Mouse (Mus musculus): ENCODE data around the gene Tmem117. TPM values are rescaled to one million over a fixed set of nuclear protein-coding genes. Genes with fewer than 3 reads are reported as not detected.

Gene Tmem117
- total and polyA plus RNA-seq, 3 experiments = 0.16 TPM; not detected in 2

GRCm38 (mm10) chr15:94859641-94860040 is 230.6 kb downstream of the Tmem117 start:
- no peak for DNase-seq (ENCODE audit: low spot score)

DNA sequence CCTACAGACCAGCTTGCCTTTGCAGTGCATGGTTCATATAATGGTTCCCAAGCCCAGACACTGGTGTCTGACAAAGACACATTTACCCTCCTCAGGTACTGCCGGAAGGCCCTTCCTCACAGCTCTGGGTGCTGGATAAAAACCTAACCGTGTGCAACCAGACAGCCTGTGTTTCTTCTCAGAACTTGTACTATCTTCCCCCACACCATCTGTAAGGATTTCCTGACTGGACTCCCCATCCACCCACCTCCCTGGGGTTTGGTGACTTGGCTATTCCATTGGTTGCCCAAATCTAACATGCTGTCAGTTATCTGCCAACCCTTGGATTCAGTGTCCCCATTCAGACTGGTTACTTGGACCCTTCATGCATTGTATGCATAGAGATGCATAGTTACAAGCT is 232.1 kb downstream of the Tmem117 start:
- H3K27me3 ChIP-seq (ENCODE audit: insufficient read depth, low read length) = no peaks in the 10 kb centered on the region
- H3K4me1 ChIP-seq (ENCODE audit: insufficient read depth, low read depth, low read length) = no peaks in the 10 kb centered on the region
- no peak overlapping the region for H3K4me3 ChIP-seq (ENCODE audit: low read depth, low read length)
- peaks cover 37% of the 10 kb centered on the region for H3K9me3 ChIP-seq (replicated peaks)
- no peak for TF ChIP-seq POLR2AphosphoS5 (IDR thresholded peaks at IDR 0.05; ENCODE audit: insufficient replicate concordance, low read depth, low read length)
- TF ChIP-seq GATA2 (IDR thresholded peaks at IDR 0.05; ENCODE audit: borderline replicate concordance, low read depth, low read length) = no peak
- no peak for TF ChIP-seq GATA1 (IDR thresholded peaks at IDR 0.05; ENCODE audit: borderline replicate concordance, low read length)
- no peak for TF ChIP-seq CTCF (IDR thresholded peaks at IDR 0.05; ENCODE audit: low read depth, low read length)
- TF ChIP-seq TAL1 (conservative IDR thresholded peaks at IDR 0.05; ENCODE audit: low read depth, low read length) = no peak
- ATAC-seq (ENCODE audit: extremely low read depth, insufficient number of reproducible peaks, low FRiP score, poor library complexity, severe bottlenecking) (no peak), DNase-seq (ENCODE audit: low spot score) (no peak)
- no peaks in the 10 kb centered on the region for H3K36me3 ChIP-seq (replicated peaks)

More at GRCm38 (mm10) chr15:94859641-94860040, 230.6 kb downstream of the Tmem117 start:
- Histone ChIP-seq H3K27me3 (ENCODE audit: insufficient read depth, low read length) (no peaks in the 10 kb centered on the region), H3K4me3 (ENCODE audit: low read depth, low read length) (no peak overlapping the region), H3K36me3 (replicated peaks) (no peaks in the 10 kb centered on the region), H3K9me3 (replicated peaks) (peaks cover 34% of the 10 kb centered on the region), H3K4me1 (ENCODE audit: insufficient read depth, low read depth, low read length) (no peaks in the 10 kb centered on the region)
- TF ChIP-seq CTCF (IDR thresholded peaks at IDR 0.05; ENCODE audit: low read depth, low read length) (no peak), POLR2AphosphoS5 (IDR thresholded peaks at IDR 0.05; ENCODE audit: insufficient replicate concordance, low read depth, low read length) (no peak), GATA1 (IDR thresholded peaks at IDR 0.05; ENCODE audit: borderline replicate concordance, low read length) (no peak)
- no peak for ATAC-seq (ENCODE audit: extremely low read depth, insufficient number of reproducible peaks, low FRiP score, poor library complexity, severe bottlenecking)

- DNase-seq (ENCODE audit: low spot score) = no peak
- H3K36me3 ChIP-seq (replicated peaks) = no peaks in the 10 kb centered on the region
- H3K9me3 ChIP-seq (replicated peaks) = peaks cover 40% of the 10 kb centered on the region
- no peaks in the 10 kb centered on the region for H3K4me1 ChIP-seq (ENCODE audit: insufficient read depth, low read depth, low read length)
- H3K4me3 ChIP-seq (ENCODE audit: low read depth, low read length) = no peak overlapping the region
- no peak for ATAC-seq (ENCODE audit: extremely low read depth, insufficient number of reproducible peaks, low FRiP score, poor library complexity, severe bottlenecking)
- H3K27me3 ChIP-seq (ENCODE audit: insufficient read depth, low read length) = no peaks in the 10 kb centered on the region
- TF ChIP-seq GATA2 (IDR thresholded peaks at IDR 0.05; ENCODE audit: borderline replicate concordance, low read depth, low read length) (no peak), GATA1 (IDR thresholded peaks at IDR 0.05; ENCODE audit: borderline replicate concordance, low read length) (no peak), CTCF (IDR thresholded peaks at IDR 0.05; ENCODE audit: low read depth, low read length) (no peak), POLR2AphosphoS5 (IDR thresholded peaks at IDR 0.05; ENCODE audit: insufficient replicate concordance, low read depth, low read length) (no peak), TAL1 (conservative IDR thresholded peaks at IDR 0.05; ENCODE audit: low read depth, low read length) (no peak)
Measured at GRCm38 (mm10) chr15:94864134-94864533, 235.1 kb downstream of the Tmem117 start.

DNA sequence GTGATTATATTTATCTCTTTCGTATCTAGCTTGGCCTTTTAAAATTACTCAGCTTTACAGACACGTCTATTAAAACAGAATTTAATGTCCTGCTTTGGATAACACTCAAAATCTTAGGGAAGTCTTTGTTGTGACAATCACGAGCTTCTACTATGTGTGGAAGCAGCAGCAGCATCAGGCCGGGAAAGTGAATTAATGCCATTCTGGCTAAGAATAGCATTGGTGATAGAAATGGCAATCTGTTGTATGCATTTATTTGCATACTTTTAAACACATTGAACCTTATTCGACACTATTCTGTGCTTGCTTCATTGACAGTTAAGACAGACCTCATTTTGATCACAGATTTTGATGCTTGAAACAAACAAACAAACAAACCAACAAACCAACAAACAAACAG is 239.3 kb downstream of the Tmem117 start:
- Histone ChIP-seq H3K4me1 (ENCODE audit: insufficient read depth, low read depth, low read length) (no peaks in the 10 kb centered on the region), H3K9me3 (replicated peaks) (peaks cover 25% of the 10 kb centered on the region), H3K4me3 (ENCODE audit: low read depth, low read length) (no peak overlapping the region), H3K36me3 (replicated peaks) (no peaks in the 10 kb centered on the region), H3K27me3 (ENCODE audit: insufficient read depth, low read length) (no peaks in the 10 kb centered on the region)
- no peak for DNase-seq (ENCODE audit: low spot score)
- TF ChIP-seq TAL1 (conservative IDR thresholded peaks at IDR 0.05; ENCODE audit: low read depth, low read length) = no peak
- no peak for TF ChIP-seq GATA2 (IDR thresholded peaks at IDR 0.05; ENCODE audit: borderline replicate concordance, low read depth, low read length)
- no peak for TF ChIP-seq CTCF (IDR thresholded peaks at IDR 0.05; ENCODE audit: low read depth, low read length)
- no peak for TF ChIP-seq GATA1 (IDR thresholded peaks at IDR 0.05; ENCODE audit: borderline replicate concordance, low read length)
- TF ChIP-seq POLR2AphosphoS5 (IDR thresholded peaks at IDR 0.05; ENCODE audit: insufficient replicate concordance, low read depth, low read length) = no peak
- no peak for ATAC-seq (ENCODE audit: extremely low read depth, insufficient number of reproducible peaks, low FRiP score, poor library complexity, severe bottlenecking)

DNA sequence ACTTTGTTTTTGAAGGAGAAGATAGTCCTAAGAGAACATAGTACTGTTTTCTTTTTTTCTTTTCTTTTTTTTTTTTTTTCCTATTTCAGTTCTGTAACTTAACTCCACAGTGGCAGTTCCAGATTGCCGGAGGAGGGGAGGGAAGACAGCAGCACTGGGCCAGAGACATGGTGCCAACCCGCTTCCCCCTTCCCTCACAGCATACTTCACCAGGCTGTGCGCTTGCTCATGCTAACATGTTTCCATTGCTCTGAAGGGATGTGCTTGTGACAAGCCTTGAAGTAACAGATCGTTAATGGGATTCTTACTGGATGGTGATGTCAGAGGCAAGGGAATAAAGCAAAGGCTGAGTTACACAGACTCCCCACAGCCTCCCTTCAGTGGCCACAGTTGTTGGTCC is 256.0 kb downstream of the Tmem117 start:
- Histone ChIP-seq H3K4me1 (ENCODE audit: insufficient read depth, low read depth, low read length) (no peaks in the 10 kb centered on the region), H3K9me3 (replicated peaks) (peaks cover 34% of the 10 kb centered on the region), H3K27me3 (ENCODE audit: insufficient read depth, low read length) (no peaks in the 10 kb centered on the region), H3K36me3 (replicated peaks) (no peaks in the 10 kb centered on the region), H3K4me3 (ENCODE audit: low read depth, low read length) (no peak overlapping the region)
- TF ChIP-seq POLR2AphosphoS5 (IDR thresholded peaks at IDR 0.05; ENCODE audit: insufficient replicate concordance, low read depth, low read length) = no peak
- no peak for TF ChIP-seq CTCF (IDR thresholded peaks at IDR 0.05; ENCODE audit: low read depth, low read length)
- TF ChIP-seq GATA2 (IDR thresholded peaks at IDR 0.05; ENCODE audit: borderline replicate concordance, low read depth, low read length) = no peak
- no peak for TF ChIP-seq GATA1 (IDR thresholded peaks at IDR 0.05; ENCODE audit: borderline replicate concordance, low read length)
- TF ChIP-seq TAL1 (conservative IDR thresholded peaks at IDR 0.05; ENCODE audit: low read depth, low read length) = no peak
- DNase-seq (ENCODE audit: low spot score) (no peak), ATAC-seq (ENCODE audit: extremely low read depth, insufficient number of reproducible peaks, low FRiP score, poor library complexity, severe bottlenecking) (no peak)

DNA sequence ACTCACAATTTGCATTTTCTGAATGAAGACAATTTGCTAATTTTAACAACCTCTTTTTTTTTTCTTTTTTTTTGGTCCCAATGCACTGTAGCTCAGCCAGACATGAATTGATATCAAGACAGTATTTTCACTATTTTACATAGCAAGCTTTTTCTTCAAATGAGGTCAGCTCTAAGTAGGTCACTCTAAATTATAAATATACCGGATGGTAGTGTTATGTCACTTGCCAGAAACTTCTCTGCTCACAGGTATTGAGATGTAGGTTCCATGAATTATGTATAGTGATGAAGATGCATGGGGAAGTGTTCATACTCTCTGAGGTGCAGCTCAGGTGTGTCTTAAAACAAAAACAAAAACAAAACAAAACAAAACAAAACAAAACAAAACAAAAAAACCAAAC is 264.2 kb downstream of the Tmem117 start:
- no peaks in the 10 kb centered on the region for H3K4me1 ChIP-seq (ENCODE audit: insufficient read depth, low read depth, low read length)

More for the DNA sequence above, 264.2 kb downstream of the Tmem117 start:
- no peak overlapping the region for H3K4me3 ChIP-seq (ENCODE audit: low read depth, low read length)
- peaks cover 40% of the 10 kb centered on the region for H3K9me3 ChIP-seq (replicated peaks)
- no peaks in the 10 kb centered on the region for H3K27me3 ChIP-seq (ENCODE audit: insufficient read depth, low read length)
- TF ChIP-seq POLR2AphosphoS5 (IDR thresholded peaks at IDR 0.05; ENCODE audit: insufficient replicate concordance, low read depth, low read length) (no peak), GATA2 (IDR thresholded peaks at IDR 0.05; ENCODE audit: borderline replicate concordance, low read depth, low read length) (no peak), GATA1 (IDR thresholded peaks at IDR 0.05; ENCODE audit: borderline replicate concordance, low read length) (no peak), TAL1 (conservative IDR thresholded peaks at IDR 0.05; ENCODE audit: low read depth, low read length) (no peak), CTCF (IDR thresholded peaks at IDR 0.05; ENCODE audit: low read depth, low read length) (no peak)
- H3K36me3 ChIP-seq (replicated peaks) = no peaks in the 10 kb centered on the region
- ATAC-seq (ENCODE audit: extremely low read depth, insufficient number of reproducible peaks, low FRiP score, poor library complexity, severe bottlenecking) (no peak), DNase-seq (ENCODE audit: low spot score) (no peak)
